8 mouse cellular contexts compared by ENCODE assay signal in the genomic region with DNA sequence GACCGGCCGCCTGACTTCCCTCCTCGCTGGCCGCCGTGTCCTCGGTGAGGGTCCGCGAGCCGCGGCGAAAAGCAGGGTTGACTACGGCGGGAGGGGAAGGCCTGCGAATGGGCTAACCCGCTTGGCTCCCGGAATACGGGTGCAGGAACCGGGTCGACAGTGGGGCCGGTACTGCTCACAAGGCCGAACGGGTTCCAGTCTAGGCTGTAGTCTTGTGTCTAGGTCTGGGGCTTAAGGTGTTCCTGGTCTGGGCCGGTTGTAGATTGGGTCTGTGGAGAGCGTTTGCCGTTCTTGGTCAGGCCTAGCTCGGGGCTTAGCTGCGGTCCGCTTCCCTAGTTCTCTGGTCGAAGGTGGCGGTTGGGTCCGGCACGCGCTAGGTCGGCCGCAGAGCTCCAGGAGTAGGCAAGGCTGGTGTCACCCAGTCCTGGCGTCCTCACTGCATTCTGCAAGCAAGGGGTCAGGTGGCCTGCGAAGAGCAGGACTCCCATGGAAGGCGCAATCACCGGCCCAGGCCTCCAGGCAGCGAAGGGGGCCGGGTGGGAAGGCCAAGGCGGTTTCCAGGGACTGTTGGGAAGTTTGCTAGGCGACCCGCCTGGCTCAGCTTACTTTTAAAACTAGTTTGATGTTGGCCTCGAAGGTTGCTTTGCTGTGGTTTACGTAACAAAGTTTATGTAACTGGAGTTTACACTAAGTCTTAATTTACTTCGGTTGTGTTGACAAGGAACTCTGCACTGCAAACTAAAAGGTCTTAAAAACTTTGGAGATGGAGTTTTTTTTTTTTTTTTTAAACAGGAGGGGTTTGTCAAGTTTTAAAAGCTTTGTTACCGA. TPM values are rescaled to one million over a fixed set of nuclear protein-coding genes. Genes with fewer than 3 reads are reported as not detected.
A peak's percentile ranks its signal among the peaks of the same experiment; 100 is the strongest.
DNase-seq lines count a peak whose midpoint lies in the region; ATAC-seq and TF ChIP-seq lines count a peak whose summit lies in the region.

No protein-coding gene starts in this region.

- H3K36me3 ChIP-seq in forebrain, embryonic 14.5 days (ENCODE audit: control insufficient read depth, insufficient read depth, low read length): no peaks in the 10 kb centered on the region
- H3K36me3 ChIP-seq in lung, embryonic 14.5 days (ENCODE audit: insufficient read depth): no peaks in the 10 kb centered on the region

- no peaks in the 10 kb centered on the region for H3K27me3 ChIP-seq in forebrain, embryonic 14.5 days (replicated peaks; ENCODE audit: control insufficient read depth, insufficient read depth, low read length)
- no peaks in the 10 kb centered on the region for H3K27me3 ChIP-seq in lung, embryonic 14.5 days (ENCODE audit: insufficient read depth, low read length)

- ATAC-seq in forebrain, embryonic 14.5 days: peak; percentile 69
- ATAC-seq in inflammation-experienced regulatory T-cells, adult 6 months: peak; percentile 14
- peak; percentile 68 for ATAC-seq in lung, embryonic 14.5 days (ENCODE audit: insufficient read depth)
- peak; percentile 14; the same call in 1 of the 2 replicates for ATAC-seq in neutrophil, adult 5-6 weeks (ENCODE audit: extremely low read depth, insufficient number of reproducible peaks, low FRiP score, poor library complexity, severe bottlenecking)

- WGBS in forebrain, embryonic 14.5 days: 1% methylated on average over 48 of the region's 48 CpGs
- WGBS in lung, embryonic 14.5 days: under 1% methylated on average over 48 of the region's 48 CpGs

- TF ChIP-seq CTCF in lung, embryonic 14.5 days (IDR thresholded peaks at IDR 0.05; ENCODE audit: low read depth): no peak

- peak; percentile 49 for DNase-seq in right cerebral cortex, postnatal 14 days
- DNase-seq in right cerebral cortex, adult 18-20 months: no peak
- peak; percentile 42 to 47 for DNase-seq in adrenal gland, postnatal 4 days (ENCODE audit: low spot score in 2 of 2)
- no peak for DNase-seq in forebrain, embryonic 14.5 days (ENCODE audit: low spot score)
- peak; percentile 52 for DNase-seq in lung, embryonic 14.5 days
- DNase-seq in natural killer cell, adult 2 months (ENCODE audit: low spot score in 2 of 2): no peak

- H3K27ac ChIP-seq in forebrain, embryonic 14.5 days (ENCODE audit: low read depth, low read length): peak overlapping the region; percentile 93
- peak overlapping the region; percentile 96 for H3K27ac ChIP-seq in lung, embryonic 14.5 days (ENCODE audit: low read depth)

- peak overlapping the region; percentile 79 for H3K4me2 ChIP-seq in forebrain, embryonic 14.5 days (ENCODE audit: low read length)
- H3K4me2 ChIP-seq in lung, embryonic 14.5 days: peak overlapping the region; percentile 80

- H3K4me1 ChIP-seq in forebrain, embryonic 14.5 days (ENCODE audit: control insufficient read depth, insufficient read depth, low read length): peaks cover 14% of the 10 kb centered on the region
- peaks cover 2% of the 10 kb centered on the region; the same call in 1 of the 2 replicates for H3K4me1 ChIP-seq in lung, embryonic 14.5 days (ENCODE audit: insufficient read depth)

- peak overlapping the region; percentile 99 for H3K4me3 ChIP-seq in forebrain, embryonic 14.5 days (ENCODE audit: low read depth, low read length)
- H3K4me3 ChIP-seq in lung, embryonic 14.5 days (ENCODE audit: low read depth, low read length): peak overlapping the region; percentile 96

- H3K9me3 ChIP-seq in forebrain, embryonic 14.5 days (replicated peaks; ENCODE audit: control insufficient read depth, low read length): no peaks in the 10 kb centered on the region
- H3K9me3 ChIP-seq in lung, embryonic 14.5 days (ENCODE audit: low read depth, low read length): no peaks in the 10 kb centered on the region

- peak overlapping the region; percentile 97 for H3K9ac ChIP-seq in forebrain, embryonic 14.5 days (ENCODE audit: low read length)
- peak overlapping the region; percentile 97 for H3K9ac ChIP-seq in lung, embryonic 14.5 days

RNA-seq across cellular contexts. Expression of gene Gm5129, which starts 0.6 kb away (rescaled TPM):
- 1 to 10 TPM in 1 of 2 experiments, not detected in 1; 1.3 TPM for total RNA-seq in adrenal gland, postnatal 4 days (2021)
- polyA plus RNA-seq in forebrain, embryonic 14.5 days (2014; fragmentation: Nextera tagmentation; extraction: Ambion mirVana): not detected in 2 replicates
- not detected for polyA plus RNA-seq in inflammation-experienced regulatory T-cells, adult 6 months (2017; shearing (Covaris generic))
- not detected in 2 replicates for polyA plus RNA-seq in lung, embryonic 14.5 days (2014; fragmentation: Nextera tagmentation; extraction: Ambion mirVana)
- total RNA-seq in neutrophil, adult 5-6 weeks (2017): 12.2 and 37.4 TPM in 2 replicates

RNA-seq across cellular contexts. Expression of gene Dnajb6, which starts 0.8 kb away (rescaled TPM):
- total RNA-seq in adrenal gland, postnatal 4 days (2021): 100 to 1,000 TPM; 125 to 146 TPM
- polyA plus RNA-seq in forebrain, embryonic 14.5 days (2014; fragmentation: Nextera tagmentation; extraction: Ambion mirVana): 301 and 357 TPM in 2 replicates
- 100 to 1,000 TPM in 2 of 3 experiments, 10 to 100 TPM in 1; 97.7 to 163 (median 114) TPM for polyA plus RNA-seq in inflammation-experienced regulatory T-cells, adult 6 months (2017; shearing (Covaris generic))
- 143 and 146 TPM in 2 replicates for polyA plus RNA-seq in lung, embryonic 14.5 days (2014; fragmentation: Nextera tagmentation; extraction: Ambion mirVana)
- total RNA-seq in neutrophil, adult 5-6 weeks (2017): 216 and 234 TPM in 2 replicates

Comparison
In these comparisons a context has a peak if more than half of its experiments do, and no peak if none do; other contexts are left out.
1. DNase-seq: peak in right cerebral cortex, postnatal 14 days (single experiment), adrenal gland, postnatal 4 days (2 of 2) and lung, embryonic 14.5 days (single experiment); none in right cerebral cortex, adult 18-20 months (single experiment), forebrain, embryonic 14.5 days (single experiment) and natural killer cell, adult 2 months (0 of 2).
2. ATAC-seq: peak in every context shown above with its lines; median percentile 69 in forebrain, embryonic 14.5 days; 68 in lung, embryonic 14.5 days; 14 in inflammation-experienced regulatory T-cells, adult 6 months; 14 in neutrophil, adult 5-6 weeks.